Mouse (Mus musculus) layer of hippocampus, adult 9-11 months (tissue): ENCODE results near the gene Car5a.
A peak's percentile ranks its signal among the peaks of the same experiment; 100 is the strongest.

ENCODE experiments used
- DNase-seq: peaks from one replicate; pipeline ENCODE4 v3.0.0; 2022

Car5a gene

GRCm38 (mm10) chr8:121877212-121877611, 67.5 kb downstream of the Car5a start:
- DNase-seq: peak; percentile 61

GRCm38 (mm10) chr8:121875517-121875916, 69.2 kb downstream of the Car5a start:
- DNase-seq: no peak

GRCm38 (mm10) chr8:121875045-121875444, 69.7 kb downstream of the Car5a start:
- DNase-seq: no peak

- DNase-seq: no peak
These were observed 70.7 kb downstream of the Car5a start for GRCm38 (mm10) chr8:121874031-121874430.

GRCm38 (mm10) chr8:121871833-121872440, 72.8 kb downstream of the Car5a start:
- DNase-seq: no peak

- no peak for DNase-seq
These were observed 74.5 kb downstream of the Car5a start for GRCm38 (mm10) chr8:121870190-121870589.

- DNase-seq: no peak
These were observed 75.8 kb downstream of the Car5a start for GRCm38 (mm10) chr8:121868896-121869295.

- DNase-seq: no peak
These were observed 76.5 kb downstream of the Car5a start for GRCm38 (mm10) chr8:121868196-121868595.
